Mouse (Mus musculus) erythroblast, embryonic 14.5 days (primary cell): ENCODE results near the gene Fgf22. TPM values are rescaled to one million over a fixed set of nuclear protein-coding genes. Genes with fewer than 3 reads are reported as not detected.

Experiments used
- H3K27me3 ChIP-seq: 2 replicates; pipeline ENCODE4 v1.6.1; 2012; ENCODE audit warnings: inconsistent platforms; ENCODE audit not compliant: control insufficient read depth
- H3K36me3 ChIP-seq: 2 replicates; pipeline ENCODE4 v1.6.1; 2012; ENCODE audit warnings: mild to moderate bottlenecking, inconsistent platforms; ENCODE audit not compliant: control insufficient read depth
- H3K4me1 ChIP-seq: 2 replicates; pipeline ENCODE4 v1.6.1; 2012; ENCODE audit warnings: inconsistent platforms; ENCODE audit not compliant: control insufficient read depth
- H3K4me3 ChIP-seq: replicated peaks from 2 replicates; pipeline ENCODE3; 2012; ENCODE audit warnings: moderate library complexity, mild to moderate bottlenecking, inconsistent platforms
- H3K9me3 ChIP-seq: 2 replicates; pipeline ENCODE4 v1.6.1; 2012; ENCODE audit warnings: low read length, inconsistent platforms, mixed read lengths; ENCODE audit not compliant: control insufficient read depth
- GATA1 ChIP-seq: IDR thresholded peaks from 2 replicates; pipeline ENCODE4 v1.6.1; 2012; ENCODE audit warnings: low read length, inconsistent platforms, mixed read lengths
- TAL1 ChIP-seq: IDR thresholded peaks from 3 replicates; pipeline ENCODE4 v1.6.1; 2012; ENCODE audit warnings: low read length, inconsistent platforms, mixed read lengths
- polyA plus RNA-seq: library from polyadenylated mRNA; stranded (reverse); fragments of >175 nt; gene quantifications from 2 replicates; pipeline ENCODE4 v1.2.3, GENCODE M21; 2012

The Fgf22 gene
- polyA plus RNA-seq, 1 experiment: not detected

DNA sequence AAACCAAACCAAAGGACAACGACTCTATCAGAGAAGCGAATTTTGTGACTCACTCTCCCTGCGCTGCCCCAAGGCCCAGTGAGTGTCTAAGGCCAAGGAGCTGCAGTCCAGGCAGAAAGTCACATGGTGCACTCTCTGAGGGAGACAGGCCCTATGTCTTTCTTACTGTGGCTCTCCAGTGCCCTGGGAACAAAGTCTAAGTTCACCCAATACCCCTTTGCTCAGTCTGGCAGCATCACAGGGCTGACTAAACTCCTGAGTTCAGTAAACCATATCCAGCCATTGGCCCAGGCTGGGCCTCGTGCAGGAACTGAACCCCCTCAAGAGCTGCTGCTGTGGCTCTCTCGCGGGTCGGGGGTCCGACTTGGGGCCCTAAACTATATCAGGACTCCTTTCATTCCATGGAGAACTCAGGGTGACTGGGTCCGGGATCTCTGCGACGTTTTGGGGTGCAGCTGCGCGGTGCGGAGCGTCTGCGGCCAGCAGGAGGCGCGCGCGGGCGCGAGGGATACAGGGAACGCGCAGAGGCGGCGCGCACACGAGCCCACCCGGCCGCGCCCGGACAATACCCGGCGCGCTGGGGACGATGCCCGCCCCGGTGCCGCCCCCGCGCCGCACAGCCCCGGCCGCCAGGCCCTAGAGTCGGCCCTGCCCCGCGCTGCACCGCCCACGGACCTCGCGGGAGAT lies 38.3 kb downstream of the Fgf22 start, which contains the start of gene Palm:
Gene Palm, plus strand, starts transcription at position 522 of the 687 bp plus-strand sequence.
- Histone ChIP-seq H3K36me3 (no peaks in the 10 kb centered on the region), H3K9me3 (no peaks in the 10 kb centered on the region), H3K4me1 (peaks cover 29% of the 10 kb centered on the region), H3K4me3 (peak within 1 kb of the TSS; percentile 57), H3K27me3 (peaks cover 24% of the 10 kb centered on the region)
- TF ChIP-seq TAL1: no peak

DNA sequence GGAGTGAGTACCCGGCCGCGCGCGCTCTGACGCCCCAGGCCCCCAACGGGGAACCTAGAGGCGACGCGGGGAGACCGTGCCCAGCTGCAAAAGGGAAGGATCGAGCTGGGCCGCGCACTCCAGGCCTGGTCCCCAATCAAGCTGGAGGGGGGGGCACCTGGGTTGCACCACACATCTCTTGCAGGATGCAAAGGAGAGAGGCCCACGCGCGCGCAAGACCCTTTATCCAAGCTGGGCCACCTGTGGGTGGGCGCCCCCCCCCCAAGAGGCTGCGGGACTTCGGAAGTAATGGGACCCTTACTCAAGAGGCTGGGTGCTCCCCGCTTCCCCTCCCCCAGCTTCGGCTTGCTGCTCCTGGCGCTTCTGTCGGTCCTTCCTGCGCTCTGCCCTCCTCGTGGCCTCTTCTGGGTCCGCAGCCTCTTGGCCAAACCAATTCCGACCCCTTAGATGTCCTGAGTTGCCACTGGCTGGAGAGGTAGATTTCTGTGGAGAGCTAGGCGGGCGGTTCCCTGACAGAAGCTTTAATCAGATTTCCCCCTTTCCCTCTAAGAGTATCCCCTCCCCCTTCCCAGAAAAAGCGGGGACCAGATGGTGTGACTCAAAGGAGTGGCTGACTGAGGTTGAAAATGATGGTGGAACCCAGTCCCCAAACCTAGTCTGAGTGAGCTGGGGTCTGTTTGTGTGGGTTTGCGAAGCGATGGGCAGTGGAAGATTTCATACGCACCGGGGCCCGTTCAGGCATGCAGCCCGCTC lies 39.0 kb downstream of the Fgf22 start:
- Histone ChIP-seq H3K4me3 (peak overlapping the region; percentile 57), H3K27me3 (peaks cover 24% of the 10 kb centered on the region), H3K36me3 (no peaks in the 10 kb centered on the region), H3K4me1 (peaks cover 31% of the 10 kb centered on the region), H3K9me3 (no peaks in the 10 kb centered on the region)
- no peak for TF ChIP-seq GATA1
- TF ChIP-seq TAL1: no peak

DNA sequence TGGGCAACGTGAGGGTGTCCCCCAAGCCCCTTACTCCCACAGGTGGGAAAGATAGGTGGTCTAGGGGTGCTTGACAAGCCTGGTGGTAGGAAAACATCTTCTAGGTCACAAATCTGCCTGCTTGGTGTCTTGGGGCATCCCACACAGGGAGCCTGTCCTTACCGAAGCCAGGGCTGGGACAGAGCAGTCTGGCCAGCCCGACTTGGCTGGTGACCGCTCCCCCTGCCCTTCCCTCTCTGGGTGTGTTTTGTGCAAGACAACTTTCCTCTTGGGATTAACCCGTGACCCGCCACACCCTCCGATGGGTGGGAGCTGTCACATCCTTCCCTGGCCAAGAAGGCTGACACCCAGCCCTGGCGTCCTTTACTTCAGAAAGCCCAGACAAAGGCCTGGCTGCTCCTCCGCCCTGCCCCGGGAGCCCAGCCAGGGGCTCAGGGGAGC lies 39.6 kb downstream of the Fgf22 start:
- Histone ChIP-seq H3K4me3 (no peak overlapping the region), H3K36me3 (no peaks in the 10 kb centered on the region), H3K27me3 (peaks cover 24% of the 10 kb centered on the region), H3K4me1 (peaks cover 31% of the 10 kb centered on the region), H3K9me3 (no peaks in the 10 kb centered on the region)
- TF ChIP-seq TAL1 (no peak), GATA1 (no peak)

- TF ChIP-seq GATA1 (no peak), TAL1 (no peak)
- Histone ChIP-seq H3K4me1 (peaks cover 31% of the 10 kb centered on the region), H3K9me3 (no peaks in the 10 kb centered on the region), H3K4me3 (no peak overlapping the region), H3K27me3 (peaks cover 21% of the 10 kb centered on the region), H3K36me3 (no peaks in the 10 kb centered on the region)
Observed at GRCm38 (mm10) chr10:79795905-79796304, 41.0 kb downstream of the Fgf22 start.

DNA sequence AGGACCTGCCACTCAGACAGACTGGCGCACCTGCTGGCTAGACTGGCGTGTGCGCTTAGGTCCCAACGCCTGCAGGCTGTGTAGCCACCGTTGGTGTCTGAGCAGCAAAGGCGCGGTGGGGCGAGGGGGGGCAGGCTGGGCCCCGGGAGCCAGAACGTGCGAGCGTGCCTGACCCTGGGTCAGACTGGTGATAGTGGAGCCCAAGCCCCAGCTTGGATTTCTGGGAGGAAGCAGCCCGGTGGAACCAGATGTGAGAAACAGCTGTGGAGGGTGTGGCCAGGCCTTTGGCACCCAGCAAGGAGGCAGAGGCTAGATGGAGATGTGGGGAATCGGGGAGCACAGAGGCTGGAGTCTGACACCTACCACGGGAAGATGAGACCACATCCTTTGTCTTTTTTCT lies 42.5 kb downstream of the Fgf22 start:
- Histone ChIP-seq H3K4me3 (no peak overlapping the region), H3K27me3 (peaks cover 21% of the 10 kb centered on the region), H3K4me1 (peaks cover 35% of the 10 kb centered on the region)

GRCm38 (mm10) chr10:79798289-79798928 lies 43.5 kb downstream of the Fgf22 start:
- H3K36me3 ChIP-seq: no peaks in the 10 kb centered on the region
- peaks cover 16% of the 10 kb centered on the region for H3K27me3 ChIP-seq
- TF ChIP-seq GATA1 (no peak), TAL1 (no peak)
- no peaks in the 10 kb centered on the region for H3K9me3 ChIP-seq
- H3K4me3 ChIP-seq: no peak overlapping the region
- H3K4me1 ChIP-seq: peaks cover 35% of the 10 kb centered on the region

More for the DNA sequence above, 42.5 kb downstream of the Fgf22 start:
- Histone ChIP-seq H3K36me3 (no peaks in the 10 kb centered on the region), H3K9me3 (no peaks in the 10 kb centered on the region)
- no peak for TF ChIP-seq GATA1
- TF ChIP-seq TAL1: no peak

- Histone ChIP-seq H3K27me3 (no peaks in the 10 kb centered on the region; the same call in none of the 2 replicates), H3K36me3 (no peaks in the 10 kb centered on the region), H3K4me3 (no peak overlapping the region), H3K9me3 (no peaks in the 10 kb centered on the region), H3K4me1 (peaks cover 23% of the 10 kb centered on the region)
- TF ChIP-seq TAL1: no peak
- no peak for TF ChIP-seq GATA1
Observed at GRCm38 (mm10) chr10:79800508-79800907, 45.6 kb downstream of the Fgf22 start.

DNA sequence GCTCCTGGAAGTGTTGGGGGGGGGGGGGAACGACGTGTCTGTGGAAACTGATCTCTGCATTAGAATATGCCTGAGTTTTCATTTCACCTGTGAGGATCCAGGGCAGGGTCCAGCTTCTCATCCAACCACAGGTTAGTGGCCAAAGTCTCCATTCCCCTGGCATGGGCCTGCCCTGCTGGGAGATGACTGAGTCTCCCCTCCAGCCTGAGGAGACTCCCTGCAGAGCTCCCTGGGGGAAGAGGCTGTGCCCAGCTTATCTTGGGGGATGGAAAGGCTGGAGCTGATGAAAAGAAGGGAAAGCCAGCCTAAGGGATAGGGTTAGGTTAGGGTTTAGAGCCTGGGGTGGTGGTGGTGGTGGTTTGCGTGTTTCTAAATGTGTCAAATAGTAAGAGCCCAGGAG lies 47.0 kb downstream of the Fgf22 start:
- no peak overlapping the region for H3K4me3 ChIP-seq
- H3K27me3 ChIP-seq: no peaks in the 10 kb centered on the region; the same call in none of the 2 replicates
- peaks cover 35% of the 10 kb centered on the region for H3K4me1 ChIP-seq

More for the DNA sequence above, 47.0 kb downstream of the Fgf22 start:
- Histone ChIP-seq H3K9me3 (no peaks in the 10 kb centered on the region), H3K36me3 (no peaks in the 10 kb centered on the region)
- TF ChIP-seq GATA1 (no peak), TAL1 (no peak)
